Comparison of ENCODE assay signal across 7 mouse cellular contexts in the genomic region with DNA sequence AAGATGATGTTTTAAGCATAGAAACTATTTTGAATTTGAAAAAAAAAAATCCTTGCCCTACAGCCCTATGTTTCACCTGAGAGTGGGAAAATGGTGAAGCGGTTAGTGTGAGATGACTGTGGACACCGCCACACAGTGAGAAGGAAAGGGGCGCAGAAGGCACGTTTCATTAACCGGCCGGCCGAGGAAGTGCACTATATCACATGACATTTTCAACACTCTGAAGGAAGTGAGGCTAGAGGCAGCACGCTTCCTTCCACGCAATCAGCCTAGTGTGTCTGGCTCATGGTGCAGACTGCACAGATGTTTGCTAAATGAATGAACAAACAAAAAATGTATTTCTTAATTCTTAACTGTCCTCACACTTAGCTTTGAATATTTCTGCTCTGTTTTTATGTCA.
DNase-seq lines count a peak whose midpoint lies in the region; ATAC-seq and TF ChIP-seq lines count a peak whose summit lies in the region.

No protein-coding gene starts in this region.

- WGBS in kidney, embryonic 15.5 days = 30% methylated on average over 9 of the region's 9 CpGs
- 3% methylated on average over 9 of the region's 9 CpGs for WGBS in bone marrow, adult 2 months
- WGBS in liver, embryonic 11.5 days = 45% methylated on average over 9 of the region's 9 CpGs
- WGBS in spleen, adult 2 months = 4% methylated on average over 9 of the region's 9 CpGs
- WGBS in hindbrain, embryonic 10.5 days = 89% methylated on average over 9 of the region's 9 CpGs

- intact Hi-C loops in left cerebral cortex, postnatal 36 days (cut with DNase I) = no loop called here

- H3K27ac ChIP-seq in kidney, embryonic 15.5 days = no peak overlapping the region
- no peak overlapping the region for H3K27ac ChIP-seq in bone marrow, adult 2 months (ENCODE audit: control insufficient read depth, insufficient read depth, low read depth, low read length, poor library complexity)
- no peak overlapping the region for H3K27ac ChIP-seq in liver, embryonic 11.5 days (ENCODE audit: low read depth, low read length)
- no peak overlapping the region for H3K27ac ChIP-seq in spleen, adult 2 months (ENCODE audit: insufficient read depth, low read length)
- H3K27ac ChIP-seq in hindbrain, embryonic 10.5 days = no peak overlapping the region

- DNase-seq in kidney, adult 11 months = no peak
- DNase-seq in liver, embryonic 11.5 days (ENCODE audit: low spot score) = no peak
- peak; percentile 30 to 39 for DNase-seq in spleen, adult 2 months (ENCODE audit: low read depth in 1 of 2, low spot score in 2 of 2)
- DNase-seq in left cerebral cortex, postnatal 36 days (ENCODE audit: low spot score in 2 of 2) = no peak
- DNase-seq in hindbrain, embryonic 10.5 days (ENCODE audit: low spot score) = no peak

- no peaks in the 10 kb centered on the region for H3K27me3 ChIP-seq in kidney, embryonic 15.5 days
- H3K27me3 ChIP-seq in liver, embryonic 11.5 days (replicated peaks; ENCODE audit: control insufficient read depth, insufficient read depth, low read length) = no peaks in the 10 kb centered on the region
- no peaks in the 10 kb centered on the region for H3K27me3 ChIP-seq in spleen, adult 2 months (ENCODE audit: control insufficient read depth, insufficient read depth, low read length)
- no peaks in the 10 kb centered on the region for H3K27me3 ChIP-seq in hindbrain, embryonic 10.5 days (ENCODE audit: insufficient read depth, poor library complexity, severe bottlenecking)

- H3K36me3 ChIP-seq in kidney, embryonic 15.5 days = no peaks in the 10 kb centered on the region
- no peaks in the 10 kb centered on the region for H3K36me3 ChIP-seq in liver, embryonic 11.5 days (ENCODE audit: control insufficient read depth, insufficient read depth, low read length)
- H3K36me3 ChIP-seq in spleen, adult 2 months (ENCODE audit: control insufficient read depth, insufficient read depth, low read length) = no peaks in the 10 kb centered on the region
- H3K36me3 ChIP-seq in hindbrain, embryonic 10.5 days = no peaks in the 10 kb centered on the region

- no peak overlapping the region for H3K4me3 ChIP-seq in kidney, embryonic 15.5 days (replicated peaks)
- peak overlapping the region; percentile 29 for H3K4me3 ChIP-seq in bone marrow, adult 2 months (replicated peaks; ENCODE audit: control insufficient read depth, low read depth, low read length)
- no peak overlapping the region for H3K4me3 ChIP-seq in liver, embryonic 11.5 days (ENCODE audit: low read depth, low read length)
- H3K4me3 ChIP-seq in spleen, adult 2 months (ENCODE audit: extremely low read depth, insufficient read depth, insufficient read length) = peak overlapping the region; percentile 53
- H3K4me3 ChIP-seq in hindbrain, embryonic 10.5 days = no peak overlapping the region

- H3K4me2 ChIP-seq in kidney, embryonic 15.5 days = peak overlapping the region; percentile 17
- peak overlapping the region; percentile 34 for H3K4me2 ChIP-seq in liver, embryonic 11.5 days

- H3K4me1 ChIP-seq in kidney, embryonic 15.5 days = peaks cover under 1% of the 10 kb centered on the region; the same call in 1 of the 2 replicates
- H3K4me1 ChIP-seq in bone marrow, adult 2 months (ENCODE audit: control insufficient read depth, insufficient read depth, low read length) = no peaks in the 10 kb centered on the region; the same call in 1 of the 2 replicates
- H3K4me1 ChIP-seq in liver, embryonic 11.5 days (replicated peaks; ENCODE audit: control insufficient read depth, insufficient read depth, low read length) = peaks cover 3% of the 10 kb centered on the region; the same call in 1 of the 2 replicates
- H3K4me1 ChIP-seq in spleen, adult 2 months (ENCODE audit: control insufficient read depth, insufficient read depth, insufficient read length) = peaks cover 2% of the 10 kb centered on the region; the same call in 1 of the 2 replicates
- H3K4me1 ChIP-seq in hindbrain, embryonic 10.5 days (replicated peaks) = no peaks in the 10 kb centered on the region

- no peak for TF ChIP-seq POLR2A in bone marrow, adult 2 months (IDR thresholded peaks at IDR 0.05; ENCODE audit: borderline replicate concordance, control insufficient read depth, low read depth, low read length)
- TF ChIP-seq POLR2A in spleen, adult 2 months (IDR thresholded peaks at IDR 0.05; ENCODE audit: low read depth, low read length) = no peak

- peak; percentile 73; the same call in 1 of the 2 replicates for ATAC-seq in kidney, embryonic 15.5 days (replicated peaks; ENCODE audit: low FRiP score)
- 0 out of 2 replicates have a peak, but pooled peaks have one; percentile 50 for ATAC-seq in liver, embryonic 11.5 days (replicated peaks; ENCODE audit: low FRiP score)

- H3K9me3 ChIP-seq in kidney, embryonic 15.5 days (replicated peaks) = no peaks in the 10 kb centered on the region
- H3K9me3 ChIP-seq in liver, embryonic 11.5 days (ENCODE audit: control insufficient read depth, low read length) = no peaks in the 10 kb centered on the region
- H3K9me3 ChIP-seq in hindbrain, embryonic 10.5 days = no peaks in the 10 kb centered on the region

- TF ChIP-seq CTCF in bone marrow, adult 2 months (IDR thresholded peaks at IDR 0.05; ENCODE audit: control insufficient read depth, insufficient read depth, low read length) = no peak
- no peak for TF ChIP-seq CTCF in spleen, adult 2 months (IDR thresholded peaks at IDR 0.05; ENCODE audit: extremely low read depth, insufficient read depth, insufficient read length, insufficient replicate concordance)

- no peak overlapping the region for H3K9ac ChIP-seq in kidney, embryonic 15.5 days
- H3K9ac ChIP-seq in liver, embryonic 11.5 days (ENCODE audit: low read depth, low read length) = no peak overlapping the region

Comparison
In these comparisons a context has a peak if more than half of its experiments do, and no peak if none do; other contexts are left out.
1. H3K4me3 ChIP-seq: peak in bone marrow, adult 2 months (single experiment) and spleen, adult 2 months (single experiment); none in kidney, embryonic 15.5 days (single experiment), liver, embryonic 11.5 days (single experiment) and hindbrain, embryonic 10.5 days (single experiment).
2. DNase-seq: peak in spleen, adult 2 months (2 of 2); none in kidney, adult 11 months (single experiment), liver, embryonic 11.5 days (single experiment), left cerebral cortex, postnatal 36 days (0 of 2) and hindbrain, embryonic 10.5 days (single experiment).